ENCODE assay signal across 11 mouse cellular contexts in the genomic region with DNA sequence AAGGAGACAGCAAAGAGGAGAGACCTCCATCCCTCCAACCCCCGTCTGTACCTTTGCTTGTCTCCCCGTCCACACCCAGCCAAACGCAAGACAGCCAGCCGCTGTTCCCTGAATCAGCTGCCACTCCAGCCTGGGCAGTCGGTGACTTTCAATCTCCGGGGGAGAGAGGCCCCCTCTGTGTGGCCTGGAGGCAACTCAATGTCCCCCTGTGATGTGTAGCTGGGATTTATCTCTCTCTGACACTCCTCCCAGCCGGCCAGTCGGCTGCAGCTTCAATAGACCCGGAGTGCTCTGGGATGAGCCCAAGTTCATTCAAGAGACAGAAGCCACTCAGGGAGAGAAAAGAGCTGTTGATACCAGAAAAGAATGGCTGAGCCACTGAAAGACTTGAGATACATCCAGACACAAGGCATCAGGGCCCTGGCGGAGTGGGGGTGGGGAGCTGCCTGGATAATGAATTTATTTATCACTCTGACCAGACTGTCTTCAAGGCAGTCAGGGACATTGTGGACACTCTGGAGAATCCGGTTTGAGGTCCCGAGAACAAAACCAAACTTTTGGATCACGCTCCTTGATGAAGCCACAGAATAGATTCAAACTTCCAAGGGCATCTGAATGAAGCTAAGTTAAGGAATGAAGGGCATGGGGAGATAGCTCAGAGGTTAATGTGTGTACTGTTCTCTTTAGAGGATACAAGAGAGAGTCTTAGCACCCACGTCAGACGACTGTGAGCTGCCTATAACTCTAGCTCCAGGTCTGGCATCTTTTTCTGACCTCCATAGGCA. TPM values are rescaled to one million over a fixed set of nuclear protein-coding genes. Genes with fewer than 3 reads are reported as not detected.
A peak's percentile ranks its signal among the peaks of the same experiment; 100 is the strongest.
DNase-seq lines count a peak whose midpoint lies in the region; ATAC-seq and TF ChIP-seq lines count a peak whose summit lies in the region.
"Had no signal": no experiment of that assay in that cellular context is flagged by ENCODE, and none has a peak within 500 bp of the region (broad histone marks: within the 10 kb centered on the region; RNA-seq: fewer than 3 reads in every experiment).

No protein-coding gene starts in this region.

- 15% methylated on average over 15 of the region's 15 CpGs for WGBS in hindbrain, embryonic 16.5 days
- 9% methylated on average over 15 of the region's 15 CpGs for WGBS in neural tube, embryonic 14.5 days

- intact Hi-C loops in left cerebral cortex, postnatal 4 days (cut with DNase I) = loop anchor here (5.0 to 10.0 kb wide), 3 partner anchors 53 to 343 kb away; no protein-coding TSS in a partner anchor
- intact Hi-C loops in left cerebral cortex, adult 2 months (cut with DNase I) = loop anchor here (1.0 to 5.0 kb wide), 3 partner anchors 55 to 353 kb away; no protein-coding TSS in a partner anchor

- H3K9me3 ChIP-seq in hindbrain, embryonic 16.5 days (ENCODE audit: control insufficient read depth, low read length) = no peaks in the 10 kb centered on the region
- H3K9me3 ChIP-seq in neural tube, embryonic 14.5 days (ENCODE audit: control insufficient read depth, low read length) = no peaks in the 10 kb centered on the region

- H3K4me1 ChIP-seq in hindbrain, embryonic 16.5 days (ENCODE audit: control insufficient read depth, insufficient read depth, low read depth, low read length) = peaks cover 12% of the 10 kb centered on the region; the same call in 1 of the 2 replicates
- H3K4me1 ChIP-seq in neural tube, embryonic 14.5 days (ENCODE audit: control insufficient read depth, insufficient read depth, low read length) = peaks cover 9% of the 10 kb centered on the region; the same call in 1 of the 2 replicates

- H3K4me2 ChIP-seq in hindbrain, embryonic 16.5 days (ENCODE audit: low read length) = peak overlapping the region; percentile 27
- H3K4me2 ChIP-seq in neural tube, embryonic 14.5 days (ENCODE audit: low read depth, low read length) = peak overlapping the region; percentile 20; the same call in 1 of the 2 replicates

- peak; percentile 26 for DNase-seq in cerebellum, adult 9-10 months
- DNase-seq in cerebellum, postnatal 36 days = no peak
- DNase-seq in left cerebral cortex, postnatal 4 days = peak; percentile 36
- no peak for DNase-seq in left cerebral cortex, adult 2 months (ENCODE audit: extremely low spot score in 1 of 2, low spot score in 2 of 2)
- DNase-seq in spleen, postnatal 10 days (ENCODE audit: low spot score in 2 of 2) = no peak
- DNase-seq in spleen, postnatal 14 days (ENCODE audit: low spot score in 2 of 2) = no peak

- H3K4me3 ChIP-seq in left cerebral cortex, adult 2 months = no peak overlapping the region
- no peak overlapping the region for H3K4me3 ChIP-seq in hindbrain, embryonic 16.5 days (ENCODE audit: low read length)
- no peak overlapping the region for H3K4me3 ChIP-seq in neural tube, embryonic 14.5 days (ENCODE audit: low read depth, low read length)

- H3K9ac ChIP-seq in hindbrain, embryonic 16.5 days (ENCODE audit: low read depth, low read length) = no peak overlapping the region
- H3K9ac ChIP-seq in neural tube, embryonic 14.5 days (replicated peaks; ENCODE audit: low read depth, low read length) = no peak overlapping the region

- no peak overlapping the region for H3K27ac ChIP-seq in left cerebral cortex, adult 2 months
- H3K27ac ChIP-seq in hindbrain, embryonic 16.5 days (ENCODE audit: low read depth, low read length) = no peak overlapping the region
- H3K27ac ChIP-seq in neural tube, embryonic 14.5 days (ENCODE audit: low read depth, low read length) = peak overlapping the region; percentile 39; the same call in 1 of the 2 replicates
- H3K27ac ChIP-seq: macrophage had no signal

- peak; percentile 72 for ATAC-seq in hindbrain, embryonic 16.5 days
- ATAC-seq in neural tube, embryonic 14.5 days (ENCODE audit: low read depth) = peak; percentile 81

- TF ChIP-seq CTCF in left cerebral cortex, adult 2 months (IDR thresholded peaks at IDR 0.05) = no peak

- H3K27me3 ChIP-seq in hindbrain, embryonic 16.5 days (replicated peaks; ENCODE audit: control insufficient read depth, insufficient read depth, low read length) = no peaks in the 10 kb centered on the region
- H3K27me3 ChIP-seq in neural tube, embryonic 14.5 days (ENCODE audit: control insufficient read depth, insufficient read depth, low read length) = no peaks in the 10 kb centered on the region

- H3K36me3 ChIP-seq in hindbrain, embryonic 16.5 days (ENCODE audit: control insufficient read depth, insufficient read depth, low read length) = no peaks in the 10 kb centered on the region
- H3K36me3 ChIP-seq in neural tube, embryonic 14.5 days (ENCODE audit: control insufficient read depth, insufficient read depth, low read length) = no peaks in the 10 kb centered on the region

RNA-seq across cellular contexts. Expression of a gene that starts 14.1 kb away (rescaled TPM):
- total RNA-seq in left cerebral cortex, postnatal 4 days (2021) = not detected
- not detected for total RNA-seq in left cerebral cortex, adult 2 months (2021)
- not detected in 2 replicates for polyA plus RNA-seq in hindbrain, embryonic 16.5 days (2015; fragmentation: Nextera tagmentation; extraction: Ambion mirVana)
- polyA plus RNA-seq in neural tube, embryonic 14.5 days (2014; fragmentation: Nextera tagmentation; extraction: Ambion mirVana) = not detected in 2 replicates
- polyA plus RNA-seq: large intestine, adult 2 months; macrophage; spleen, adult 2 months had no signal

RNA-seq across cellular contexts. Expression of a gene that starts 30.6 kb away (rescaled TPM):
- under 1 TPM in 1 of 2 experiments, not detected in 1; 0.14 TPM for total RNA-seq in left cerebral cortex, postnatal 4 days (2021)
- 1 to 10 TPM; 2.3 TPM for total RNA-seq in left cerebral cortex, adult 2 months (2021)
- 0.38 and 0.69 TPM in 2 replicates for polyA plus RNA-seq in hindbrain, embryonic 16.5 days (2015; fragmentation: Nextera tagmentation; extraction: Ambion mirVana)
- 0.26 and 0.31 TPM in 2 replicates for polyA plus RNA-seq in neural tube, embryonic 14.5 days (2014; fragmentation: Nextera tagmentation; extraction: Ambion mirVana)
- polyA plus RNA-seq: large intestine, adult 2 months; macrophage; spleen, adult 2 months had no signal

RNA-seq across cellular contexts. Expression of a gene that starts 32.1 kb away (rescaled TPM):
- total RNA-seq in left cerebral cortex, postnatal 4 days (2021) = 10 to 100 TPM; 16.0 to 18.5 TPM
- 10 to 100 TPM; 12.5 to 12.8 TPM for total RNA-seq in left cerebral cortex, adult 2 months (2021)
- 21.7 and 23.2 TPM in 2 replicates for polyA plus RNA-seq in hindbrain, embryonic 16.5 days (2015; fragmentation: Nextera tagmentation; extraction: Ambion mirVana)
- 20.7 and 24.2 TPM in 2 replicates for polyA plus RNA-seq in neural tube, embryonic 14.5 days (2014; fragmentation: Nextera tagmentation; extraction: Ambion mirVana)

Comparison
In these comparisons a context has a peak if more than half of its experiments do, and no peak if none do; other contexts are left out.
1. DNase-seq: peak in cerebellum, adult 9-10 months (single experiment) and left cerebral cortex, postnatal 4 days (single experiment); none in cerebellum, postnatal 36 days (0 of 2), left cerebral cortex, adult 2 months (0 of 2), spleen, postnatal 10 days (0 of 2) and spleen, postnatal 14 days (0 of 2).